Mouse (Mus musculus) natural killer cell, adult 2 months (primary cell): Measurements from ENCODE around the gene Supt4a.

Source experiments
- DNase-seq, 2 experiments: peaks; one replicate each; pipeline ENCODE4 v3.0.0; 2022; ENCODE audit warnings: low spot score in 2 of 2

Gene Supt4a

GRCm38 (mm10) chr11:87763988-87764876 lies 26.9 kb downstream of the Supt4a start:
- DNase-seq: peak in 1 of 2 experiments; percentile 53

- no peak for DNase-seq
Measured at GRCm38 (mm10) chr11:87768745-87769144, 31.4 kb downstream of the Supt4a start.

GRCm38 (mm10) chr11:87770989-87771388 lies 33.6 kb downstream of the Supt4a start:
- peak; percentile 82 to 89 for DNase-seq

GRCm38 (mm10) chr11:87772354-87772753 lies 35.0 kb downstream of the Supt4a start:
- DNase-seq: no peak

GRCm38 (mm10) chr11:87778100-87778765 lies 40.9 kb downstream of the Supt4a start:
- no peak for DNase-seq

- DNase-seq: no peak
Measured at GRCm38 (mm10) chr11:87778915-87779314, 41.6 kb downstream of the Supt4a start.

GRCm38 (mm10) chr11:87779392-87779791 lies 42.0 kb downstream of the Supt4a start:
- DNase-seq: no peak

GRCm38 (mm10) chr11:87780130-87780529 lies 42.8 kb downstream of the Supt4a start:
- DNase-seq: no peak

GRCm38 (mm10) chr11:87790088-87790487 lies 52.7 kb downstream of the Supt4a start:
- DNase-seq: no peak
